Mouse (Mus musculus): ENCODE results near the gene Rhbdl1. TPM values are rescaled to one million over a fixed set of nuclear protein-coding genes. Genes with fewer than 3 reads are reported as not detected.
"Not testable (repeated sequence)": the region's sequence is repeated elsewhere in the genome, so short reads cannot be mapped to it uniquely, and the experiment has no call there.

Gene Rhbdl1
- total RNA-seq, 2 experiments from 2014 or later: 13.6 to 18.4 TPM

- DNase-seq (ENCODE audit: low spot score in 2 of 2): no peak
Measured at GRCm38 (mm10) chr17:25873405-25874147, 36.5 kb upstream of the Rhbdl1 start.

GRCm38 (mm10) chr17:25872676-25873075 lies 35.6 kb upstream of the Rhbdl1 start:
- no peak for DNase-seq (ENCODE audit: low spot score in 2 of 2)

GRCm38 (mm10) chr17:25871566-25871965 lies 34.5 kb upstream of the Rhbdl1 start:
- not testable (repeated sequence) for DNase-seq (ENCODE audit: low spot score in 2 of 2)

GRCm38 (mm10) chr17:25869954-25870353 lies 32.9 kb upstream of the Rhbdl1 start:
- DNase-seq (ENCODE audit: low spot score in 2 of 2): no peak

GRCm38 (mm10) chr17:25869498-25869897 lies 32.4 kb upstream of the Rhbdl1 start:
- DNase-seq (ENCODE audit: low spot score in 2 of 2): no peak

- peak; percentile 85 for DNase-seq (ENCODE audit: low spot score in 2 of 2)
Measured at GRCm38 (mm10) chr17:25868601-25869191, 31.6 kb upstream of the Rhbdl1 start, which contains the start of gene Mcrip2. Gene Mcrip2, minus strand, starts transcription at chr17:25868764.

- DNase-seq (ENCODE audit: low spot score in 2 of 2): peak; percentile 61 to 75
Measured at GRCm38 (mm10) chr17:25867836-25868600, 30.9 kb upstream of the Rhbdl1 start.

- DNase-seq (ENCODE audit: low spot score in 2 of 2): no peak
Measured at GRCm38 (mm10) chr17:25867509-25867835, 30.4 kb upstream of the Rhbdl1 start.

GRCm38 (mm10) chr17:25866172-25866571 lies 29.1 kb upstream of the Rhbdl1 start:
- DNase-seq (ENCODE audit: low spot score in 2 of 2): no peak

GRCm38 (mm10) chr17:25865288-25865687 lies 28.2 kb upstream of the Rhbdl1 start:
- DNase-seq (ENCODE audit: low spot score in 2 of 2): no peak

- no peak for DNase-seq (ENCODE audit: low spot score in 2 of 2)
Measured at GRCm38 (mm10) chr17:25864311-25864710, 27.2 kb upstream of the Rhbdl1 start.

GRCm38 (mm10) chr17:25863681-25864080 lies 26.6 kb upstream of the Rhbdl1 start:
- DNase-seq (ENCODE audit: low spot score in 2 of 2): no peak

- no peak for DNase-seq (ENCODE audit: low spot score in 2 of 2)
Measured at GRCm38 (mm10) chr17:25861704-25862612, 24.9 kb upstream of the Rhbdl1 start.

GRCm38 (mm10) chr17:25860832-25861703 lies 24.0 kb upstream of the Rhbdl1 start, which contains the start of gene Wdr90:
Gene Wdr90, minus strand, starts transcription at chr17:25861501.
- peak; percentile 87 for DNase-seq (ENCODE audit: low spot score in 2 of 2)

GRCm38 (mm10) chr17:25860229-25860628 lies 23.1 kb upstream of the Rhbdl1 start:
- DNase-seq (ENCODE audit: low spot score in 2 of 2): no peak

- DNase-seq (ENCODE audit: low spot score in 2 of 2): peak; percentile 90 to 91
Measured at GRCm38 (mm10) chr17:25844396-25844901, 7.4 kb upstream of the Rhbdl1 start, which contains the start of gene Rhot2. Gene Rhot2, minus strand, starts transcription at chr17:25844851.

- DNase-seq (ENCODE audit: low spot score in 2 of 2): no peak
Measured at GRCm38 (mm10) chr17:25843636-25844395, 6.7 kb upstream of the Rhbdl1 start.

- no peak for DNase-seq (ENCODE audit: low spot score in 2 of 2)
Measured at GRCm38 (mm10) chr17:25843122-25843521, 6.0 kb upstream of the Rhbdl1 start.

- no peak for DNase-seq (ENCODE audit: low spot score in 2 of 2)
Measured at GRCm38 (mm10) chr17:25842509-25842908, 5.4 kb upstream of the Rhbdl1 start.

Measured in adrenal gland, adult 18-20 months (tissue).